Mouse (Mus musculus) olfactory bulb, adult 2 months (tissue): ENCODE results near the gene Mtmr12. TPM values are rescaled to one million over a fixed set of nuclear protein-coding genes. Genes with fewer than 3 reads are reported as not detected.

Source experiments
- H3K27ac ChIP-seq: fragments of 200-500 bp; 2 replicates; pipeline ENCODE4 v1.5.1; 2012; ENCODE audit warnings: low read depth, low read length; ENCODE audit not compliant: insufficient read depth
- H3K4me1 ChIP-seq: fragments of 200-500 bp; 2 replicates; pipeline ENCODE4 v1.6.1; 2012; ENCODE audit warnings: low read length; ENCODE audit not compliant: control insufficient read depth, insufficient read depth
- H3K4me3 ChIP-seq: fragments of 200-500 bp; 2 replicates; pipeline ENCODE4 v1.5.1; 2012; ENCODE audit warnings: mild to moderate bottlenecking, low read depth, low read length, moderate library complexity; ENCODE audit not compliant: insufficient read depth
- CTCF ChIP-seq: fragments of 200-500 bp; IDR thresholded peaks from 2 replicates; pipeline ENCODE4 v1.5.1; 2012; ENCODE audit warnings: low read depth, mild to moderate bottlenecking, low read length, moderate library complexity; ENCODE audit not compliant: insufficient read depth
- POLR2A ChIP-seq: fragments of 200-500 bp; IDR thresholded peaks from 2 replicates; pipeline ENCODE4 v1.6.1; 2012; ENCODE audit warnings: mild to moderate bottlenecking, low read depth, low read length, moderate library complexity; ENCODE audit not compliant: insufficient read depth
- whole genome bisulfite sequencing: fragments of 180-500 bp; shearing (Covaris S2); methylation state at CpG from one replicate; pipeline ENCODE4 v1.1.7; 2018; 5-methylcytosine and 5-hydroxymethylcytosine counted together
- polyA plus RNA-seq: library from polyadenylated mRNA; stranded (reverse); fragments of >200 nt; gene quantifications from 2 replicates; pipeline ENCODE4 v1.2.4, GENCODE M21; 2012; ENCODE audit warnings: low replicate concordance; ENCODE audit not compliant: missing spikeins, insufficient read depth, insufficient read length

The Mtmr12 gene
- polyA plus RNA-seq, 1 experiment = not detected

DNA sequence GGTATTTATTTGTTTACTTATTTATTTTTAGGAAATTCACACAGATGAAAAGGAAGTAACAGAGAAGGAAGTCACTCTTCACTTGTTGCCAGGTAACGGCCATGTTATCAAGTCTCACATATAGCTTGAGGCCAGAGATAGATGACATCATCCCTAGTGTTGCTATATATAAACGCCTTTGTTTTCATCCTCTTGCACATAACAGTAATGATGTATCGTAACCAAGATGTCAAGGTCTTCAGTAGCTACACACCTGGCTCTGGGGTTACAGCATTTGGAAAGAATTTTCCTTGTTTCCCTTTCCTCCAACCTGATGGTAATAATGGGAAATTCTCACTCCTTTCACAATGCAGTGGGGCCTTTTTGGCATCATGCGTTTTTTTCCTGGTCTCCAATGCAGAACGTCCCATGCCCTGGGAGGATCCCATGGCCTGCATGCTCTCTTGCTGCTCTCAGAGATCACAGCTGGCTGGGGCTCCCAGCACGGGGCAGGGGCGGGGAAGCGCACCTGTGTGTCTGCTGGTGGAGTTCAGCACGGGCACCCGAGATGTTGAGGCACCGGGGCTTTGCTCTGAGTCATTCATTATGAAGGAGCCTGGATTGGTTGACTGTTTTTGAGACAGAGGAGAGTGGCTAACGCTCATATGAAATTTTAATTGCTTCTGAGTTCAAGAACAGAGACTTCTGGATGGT, 25.6 kb downstream of the Mtmr12 start:
- H3K4me3 ChIP-seq = no peak overlapping the region
- no peak overlapping the region for H3K27ac ChIP-seq
- H3K4me1 ChIP-seq = peaks cover 21% of the 10 kb centered on the region
- WGBS = 56% methylated on average over 12 of the region's 12 CpGs
- TF ChIP-seq CTCF = no peak
- no peak for TF ChIP-seq POLR2A

DNA sequence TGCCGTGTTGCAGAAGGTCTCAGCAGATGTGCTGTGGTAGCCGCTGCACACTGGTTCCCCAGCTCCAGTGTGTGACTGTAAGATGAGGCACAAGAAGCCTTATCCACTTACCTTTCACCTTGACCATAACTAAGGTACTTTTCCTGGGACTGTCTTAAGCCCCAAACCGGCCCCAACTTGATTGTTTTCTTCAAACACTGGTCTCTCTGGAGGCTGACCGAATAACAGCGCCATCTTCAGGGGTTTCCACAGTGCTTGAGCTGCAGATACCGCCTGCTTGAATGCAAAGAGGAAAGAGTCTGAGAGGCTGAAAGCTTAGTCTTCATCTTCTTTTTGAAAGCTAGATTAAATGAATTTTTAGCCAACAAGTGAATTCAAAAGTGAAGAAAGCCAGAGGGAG, 26.6 kb downstream of the Mtmr12 start:
- WGBS = 91% methylated on average over 6 of the region's 6 CpGs

DNA sequence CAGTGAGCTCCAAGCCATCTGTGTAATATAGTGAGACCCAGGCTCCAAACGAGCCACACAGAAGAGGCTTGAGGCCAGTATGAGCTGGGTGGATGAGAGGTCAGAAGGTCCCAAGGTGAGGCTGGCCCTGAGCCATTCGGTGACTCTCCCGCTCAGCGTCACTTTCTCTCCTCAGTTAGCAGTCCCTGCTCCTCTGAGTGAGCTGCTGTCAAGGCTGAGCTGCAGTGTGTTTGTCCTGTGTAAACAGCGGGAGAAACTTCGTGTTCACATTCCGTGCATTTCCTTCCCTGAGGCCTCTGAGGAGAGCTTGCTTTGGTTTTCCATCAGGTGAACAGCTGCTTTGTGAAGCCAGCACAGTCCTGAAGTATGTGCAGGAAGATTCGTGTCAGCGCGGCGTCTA, 27.6 kb downstream of the Mtmr12 start:
- Histone ChIP-seq H3K4me3 (no peak overlapping the region), H3K27ac (no peak overlapping the region), H3K4me1 (peaks cover 21% of the 10 kb centered on the region)
- 61% methylated on average over 11 of the region's 11 CpGs for WGBS
- TF ChIP-seq POLR2A = no peak

More for the DNA sequence above, 26.6 kb downstream of the Mtmr12 start:
- Histone ChIP-seq H3K27ac (no peak overlapping the region), H3K4me1 (peaks cover 21% of the 10 kb centered on the region), H3K4me3 (no peak overlapping the region)
- no peak for TF ChIP-seq CTCF
- no peak for TF ChIP-seq POLR2A

DNA sequence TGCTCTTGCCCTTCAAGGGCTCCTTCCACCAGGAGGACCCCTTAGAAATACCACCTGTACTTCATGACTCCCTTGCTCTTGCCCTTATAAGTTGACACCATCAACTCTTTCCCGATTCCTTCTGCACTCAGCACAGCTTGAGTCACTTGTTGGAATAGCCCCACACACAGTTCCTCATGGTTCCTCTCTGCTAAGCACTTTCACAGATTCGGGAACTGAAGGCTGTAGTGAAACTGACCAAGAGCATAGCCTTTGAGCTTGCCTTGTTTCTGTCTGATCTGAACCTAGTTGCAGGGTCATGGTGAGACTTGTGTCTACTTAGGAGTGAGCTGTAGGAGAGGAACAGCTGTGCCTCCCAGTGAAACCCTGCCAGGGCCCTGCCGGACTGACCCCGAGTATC, 28.2 kb downstream of the Mtmr12 start:
- Histone ChIP-seq H3K27ac (no peak overlapping the region), H3K4me3 (no peak overlapping the region), H3K4me1 (peaks cover 18% of the 10 kb centered on the region)
- TF ChIP-seq CTCF (no peak), POLR2A (no peak)
- 71% methylated on average over 4 of the region's 4 CpGs for WGBS

DNA sequence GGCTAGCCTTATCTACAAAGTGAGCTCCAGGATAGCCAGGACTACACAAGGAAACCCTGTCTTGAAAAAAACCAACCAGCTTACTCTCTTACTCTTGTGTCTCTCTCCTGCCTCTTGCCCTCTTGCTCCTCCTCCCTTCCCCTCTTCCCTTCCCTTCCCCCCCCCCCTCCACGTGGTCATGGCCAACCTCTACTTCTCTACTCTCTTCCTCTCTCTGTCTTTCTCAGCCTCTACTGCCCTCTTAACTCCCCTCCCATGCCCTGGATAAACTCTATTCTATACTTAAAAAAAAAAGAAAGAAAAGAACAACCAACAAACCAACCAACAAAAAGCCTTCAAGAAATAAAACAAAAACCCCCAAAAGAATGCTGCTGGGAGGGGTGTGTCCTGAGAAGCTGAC, 30.7 kb downstream of the Mtmr12 start:
- Histone ChIP-seq H3K27ac (no peak overlapping the region), H3K4me1 (peaks cover 15% of the 10 kb centered on the region), H3K4me3 (no peak overlapping the region)
- WGBS = 21% methylated on average over 1 of the region's 1 CpGs
- TF ChIP-seq POLR2A (no peak), CTCF (no peak)

DNA sequence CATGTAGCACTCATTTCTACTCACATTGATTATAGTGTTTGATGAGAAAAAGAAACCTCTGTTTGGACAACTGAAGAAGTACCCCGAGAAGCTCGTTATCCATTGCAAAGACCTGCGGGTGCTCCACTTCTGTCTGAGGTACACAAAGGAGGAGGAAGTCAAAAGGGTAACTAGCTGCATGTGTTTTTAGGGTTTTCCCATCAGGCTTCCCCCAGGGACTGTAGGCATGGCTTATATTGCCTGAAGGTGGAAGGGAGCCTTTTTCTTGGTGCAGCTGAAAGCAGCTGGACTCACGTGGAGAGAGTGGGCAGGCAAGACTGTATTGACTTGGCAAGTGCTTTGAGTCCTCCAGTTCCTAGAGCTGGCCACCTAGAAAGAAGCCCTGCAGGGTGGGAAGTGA, 31.2 kb downstream of the Mtmr12 start:
- H3K4me3 ChIP-seq = no peak overlapping the region
- no peak for TF ChIP-seq CTCF
- no peak for TF ChIP-seq POLR2A
- H3K4me1 ChIP-seq = peaks cover 14% of the 10 kb centered on the region
- no peak overlapping the region for H3K27ac ChIP-seq
- WGBS = 63% methylated on average over 4 of the region's 4 CpGs

DNA sequence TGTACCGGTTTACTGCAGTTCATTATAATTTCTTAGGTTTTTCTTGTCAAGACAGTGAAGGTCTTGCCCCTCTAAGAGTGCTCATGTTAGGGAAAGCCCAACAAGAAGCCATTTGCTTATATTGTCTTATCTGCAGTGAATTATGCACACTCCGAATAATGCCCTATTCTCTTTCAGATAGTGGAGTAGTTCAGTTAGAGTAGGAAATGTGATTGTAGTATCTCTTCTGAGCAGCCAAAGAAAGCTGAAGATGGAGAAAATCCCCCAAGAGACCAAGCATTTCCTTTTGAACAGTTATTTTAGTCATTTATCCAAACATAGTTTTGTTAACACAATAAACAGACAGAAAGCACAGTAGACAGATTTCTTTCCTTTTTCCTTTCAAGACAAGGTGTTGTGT, 32.1 kb downstream of the Mtmr12 start:
- TF ChIP-seq POLR2A (no peak), CTCF (no peak)
- H3K4me1 ChIP-seq = peaks cover 13% of the 10 kb centered on the region
- no peak overlapping the region for H3K27ac ChIP-seq
- no peak overlapping the region for H3K4me3 ChIP-seq
- 92% methylated on average over 2 of the region's 2 CpGs for WGBS

DNA sequence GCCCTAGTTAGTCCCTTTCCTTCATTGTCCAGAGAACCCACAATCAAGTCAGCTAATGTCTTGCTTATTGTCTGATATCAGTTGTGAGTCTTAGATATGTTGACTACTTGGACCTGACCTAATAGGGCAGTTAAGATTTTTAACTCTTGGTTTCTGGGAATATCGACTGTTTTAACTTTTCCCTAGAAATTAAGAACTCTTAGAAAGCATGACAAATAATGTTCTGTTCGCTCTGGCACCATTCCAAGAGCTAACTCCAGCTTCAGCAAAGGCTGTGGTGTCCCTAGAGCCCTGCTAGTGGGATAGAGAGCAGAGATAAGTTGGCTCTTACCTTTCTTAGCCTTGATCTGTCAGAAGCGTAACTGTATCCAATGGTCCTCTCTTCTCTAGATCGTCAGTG, 32.7 kb downstream of the Mtmr12 start:
- no peak overlapping the region for H3K27ac ChIP-seq
- H3K4me3 ChIP-seq = no peak overlapping the region
- 84% methylated on average over 4 of the region's 4 CpGs for WGBS
- peaks cover 7% of the 10 kb centered on the region for H3K4me1 ChIP-seq
- TF ChIP-seq POLR2A = no peak
- TF ChIP-seq CTCF = no peak

DNA sequence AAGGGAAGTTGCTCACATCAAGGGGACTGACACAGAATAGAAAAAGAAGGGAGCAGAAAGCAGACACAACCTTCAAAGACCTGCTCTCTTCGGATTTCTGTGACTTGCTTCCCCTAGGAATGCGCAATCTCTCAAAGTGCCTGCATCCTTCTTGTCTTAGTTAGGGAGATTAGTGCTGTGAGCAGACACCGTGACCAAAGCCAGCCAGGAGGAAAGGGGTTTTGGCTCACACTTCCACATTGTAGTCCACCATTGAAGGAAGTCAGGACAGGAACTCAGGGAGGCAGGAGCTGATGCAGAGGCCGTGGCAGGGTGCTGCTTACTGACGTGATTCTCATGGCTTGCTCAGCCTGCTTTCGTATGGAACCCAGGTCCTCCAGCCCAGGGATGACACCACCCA, 33.5 kb downstream of the Mtmr12 start:
- no peak overlapping the region for H3K27ac ChIP-seq
- 88% methylated on average over 6 of the region's 6 CpGs for WGBS
- no peak for TF ChIP-seq POLR2A
- TF ChIP-seq CTCF = no peak

More for the DNA sequence above, 33.5 kb downstream of the Mtmr12 start:
- H3K4me1 ChIP-seq = peaks cover 2% of the 10 kb centered on the region
- no peak overlapping the region for H3K4me3 ChIP-seq
